Mouse (Mus musculus): ENCODE measurements around the gene Map2k6.

- peak; percentile 18; the same call in 1 of the 2 replicates for TF ChIP-seq EP300 (IDR thresholded peaks at IDR 0.05; ENCODE audit: low read depth)
- TF ChIP-seq CTCF (IDR thresholded peaks at IDR 0.05; ENCODE audit: low read depth) = no peak
Observed at GRCm38 (mm10) chr11:110460480-110460879, 61.6 kb downstream of the Map2k6 start.

Data from liver, postnatal 0 days (tissue).